Mouse (Mus musculus): ENCODE measurements around the gene Olfr1223.
"Not testable (repeated sequence)": the region's sequence is repeated elsewhere in the genome, so short reads cannot be mapped to it uniquely, and the experiment has no call there.

The Olfr1223 gene

GRCm38 (mm10) chr2:89151460-89151859 is at the start of gene Olfr1223:
Olfr1223 (minus strand) TSS chr2:89151560.
- DNase-seq (ENCODE audit: low read depth, low spot score): no peak

GRCm38 (mm10) chr2:89199948-89200347 is 48.6 kb upstream of the Olfr1223 start, which contains the start of gene Olfr1226:
Olfr1226 (minus strand) TSS chr2:89200048.
- DNase-seq (ENCODE audit: low read depth, low spot score): no peak

DNA sequence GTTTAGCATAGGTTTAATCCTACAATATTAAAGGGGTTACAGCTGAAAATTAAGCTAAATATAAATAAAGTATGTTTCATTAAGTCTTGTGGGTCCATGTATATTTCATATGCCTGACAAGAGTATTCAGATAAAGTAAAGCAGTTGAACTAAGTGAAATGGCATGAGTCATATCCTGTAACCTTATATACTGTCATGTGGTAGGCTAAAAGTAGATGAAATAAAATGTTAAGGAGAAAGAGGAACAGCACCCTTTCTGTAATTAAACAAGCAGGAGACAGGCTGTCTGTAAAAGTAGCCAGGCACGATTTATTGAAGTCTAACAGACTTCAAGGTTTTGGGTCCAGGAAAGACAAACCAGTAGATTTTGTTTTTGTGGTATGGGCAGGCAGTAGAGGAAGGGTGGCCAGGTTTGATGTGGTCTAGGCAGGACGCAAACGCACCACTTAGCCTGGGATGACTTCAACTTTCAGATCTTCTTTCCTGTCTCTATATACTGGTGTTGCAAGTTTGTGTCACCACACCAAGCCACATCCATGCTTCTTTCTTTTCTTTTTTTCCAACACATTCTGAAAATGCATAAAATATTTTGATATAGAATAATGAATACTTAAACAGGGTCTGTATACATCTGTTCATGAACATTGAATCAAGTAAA is 45.1 kb upstream of the Olfr1223 start:
- DNase-seq (ENCODE audit: low read depth, low spot score): no peak

GRCm38 (mm10) chr2:89174569-89174968 is 23.2 kb upstream of the Olfr1223 start, which contains the start of gene Olfr1225:
Olfr1225 (minus strand) TSS chr2:89174669.
- DNase-seq (ENCODE audit: low read depth, low spot score): no peak

DNA sequence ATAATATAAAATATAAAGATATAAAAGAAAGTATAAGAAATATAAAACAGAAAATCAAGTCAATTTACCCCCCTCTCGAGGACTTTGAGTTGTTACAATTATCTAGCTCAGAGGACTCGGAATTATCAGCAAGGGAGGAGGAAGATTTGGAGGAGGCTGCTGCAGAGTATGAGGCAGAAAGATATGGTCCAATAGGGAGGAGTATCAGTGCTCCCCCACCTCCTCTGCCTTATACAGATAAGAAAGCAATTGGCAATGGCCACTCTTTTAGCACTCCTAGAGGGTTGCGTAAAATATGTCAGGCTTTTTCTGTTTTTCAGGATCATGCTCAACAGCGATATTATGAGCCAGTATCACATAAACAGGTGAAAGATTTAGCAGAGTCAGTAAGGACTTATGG is 13.4 kb upstream of the Olfr1223 start:
- DNase-seq (ENCODE audit: low read depth, low spot score): not testable (repeated sequence)

- not testable (repeated sequence) for DNase-seq (ENCODE audit: low read depth, low spot score)
Observed at GRCm38 (mm10) chr2:89163991-89164390, 12.6 kb upstream of the Olfr1223 start, which contains the start of gene Olfr1224-ps1. Olfr1224-ps1 (minus strand) TSS chr2:89164091.

DNA sequence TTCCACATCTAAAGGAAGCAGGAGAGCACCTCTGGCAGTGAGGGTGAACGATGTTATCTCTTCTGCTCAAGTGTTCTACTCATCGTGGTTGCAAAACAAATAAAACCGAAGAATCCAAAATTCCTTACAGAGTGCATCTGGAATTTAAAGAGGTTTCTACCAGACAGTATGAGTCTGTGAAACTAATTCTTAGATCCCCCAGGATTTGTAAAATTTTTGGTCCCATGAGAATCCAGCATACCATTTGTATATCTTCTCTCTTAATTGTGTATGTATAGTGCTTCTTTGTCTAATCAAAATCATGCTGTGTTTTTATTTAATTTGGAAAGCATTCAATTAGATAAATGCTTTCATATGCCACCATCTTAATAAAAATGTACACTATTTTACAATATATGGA is 18.4 kb downstream of the Olfr1223 start, which contains the start of gene Olfr1222:
Gene Olfr1222, minus strand, starts transcription at position 101 of the 400 bp plus-strand sequence.
- no peak for DNase-seq (ENCODE audit: low read depth, low spot score)

DNA sequence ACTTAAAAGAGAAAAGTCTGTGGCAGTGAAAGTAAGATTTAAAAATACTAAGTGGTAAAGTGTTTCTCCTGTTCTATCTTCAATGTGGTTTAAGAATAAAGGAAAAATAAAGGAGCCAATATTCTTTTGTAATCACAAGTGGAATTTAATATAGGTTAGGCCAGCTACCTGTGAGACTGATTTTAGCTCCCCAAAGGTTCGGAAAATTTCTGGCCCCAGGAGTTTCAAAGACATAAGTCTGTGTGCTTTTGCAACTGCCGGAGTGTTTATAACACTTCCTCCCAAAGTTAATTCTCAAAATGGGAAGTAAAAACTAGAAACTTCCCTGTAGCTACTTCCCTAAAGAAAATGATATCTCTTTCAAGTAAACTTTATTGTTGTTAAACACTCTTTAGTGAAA is 34.2 kb downstream of the Olfr1223 start, which contains the start of gene Olfr1221:
Gene Olfr1221, minus strand, starts transcription at position 101 of the 400 bp plus-strand sequence.
- DNase-seq (ENCODE audit: low read depth, low spot score): no peak

- DNase-seq (ENCODE audit: low read depth, low spot score): no peak
Observed at GRCm38 (mm10) chr2:89106735-89107134, 44.6 kb downstream of the Olfr1223 start, which contains the start of gene Olfr1220. Olfr1220 (minus strand) TSS chr2:89106835.

- DNase-seq (ENCODE audit: low read depth, low spot score): no peak
Observed at GRCm38 (mm10) chr2:89105651-89106050, 45.7 kb downstream of the Olfr1223 start.

GRCm38 (mm10) chr2:89093848-89094247 is 57.5 kb downstream of the Olfr1223 start:
- no peak for DNase-seq (ENCODE audit: low read depth, low spot score)

Measured in ZHBTc4 (cell line).